Mouse (Mus musculus) G1E (cell line): ENCODE measurements at regions not wholly inside any gene's neighbourhood (a gene's known extent, or its start where the extent isn't known, plus 50 kb on each side); places are given as distances from the start of the nearest gene placed in this dataset.

ENCODE experiments used
- ATAC-seq: 2 replicates; pipeline ENCODE4 v1.8.0; 2016; ENCODE audit warnings: mild to moderate bottlenecking; ENCODE audit not compliant: insufficient number of reproducible peaks, poor library complexity, low FRiP score, severe bottlenecking; ENCODE audit errors: extremely low read depth
- DNase-seq: peaks from one replicate; pipeline ENCODE4 v3.0.0; 2012; ENCODE audit warnings: low spot score
- H3K27me3 ChIP-seq: 2 replicates; pipeline ENCODE4 v1.6.1; 2012; ENCODE audit warnings: mild to moderate bottlenecking, low read length, inconsistent platforms; ENCODE audit not compliant: insufficient read depth
- H3K36me3 ChIP-seq: replicated peaks from 2 replicates; pipeline ENCODE3; 2012; ENCODE audit warnings: mild to moderate bottlenecking, inconsistent platforms
- H3K4me1 ChIP-seq: 2 replicates; pipeline ENCODE4 v1.6.1; 2012; ENCODE audit warnings: low read depth, low read length, inconsistent platforms, mixed read lengths; ENCODE audit not compliant: insufficient read depth
- H3K4me3 ChIP-seq: 2 replicates; pipeline ENCODE4 v1.5.1; 2012; ENCODE audit warnings: low read depth, mild to moderate bottlenecking, inconsistent platforms, low read length, moderate library complexity, mixed read lengths
- H3K9me3 ChIP-seq: replicated peaks from 2 replicates; pipeline ENCODE4 v1.6.1; 2012; ENCODE audit warnings: inconsistent platforms
- CTCF ChIP-seq: IDR thresholded peaks from 2 replicates; pipeline ENCODE4 v1.5.1; 2012; ENCODE audit warnings: low read depth, low read length, inconsistent platforms, mixed read lengths
- GATA1 ChIP-seq: IDR thresholded peaks from 2 replicates; pipeline ENCODE4 v1.6.1; 2012; ENCODE audit warnings: borderline replicate concordance, low read length, inconsistent platforms, mixed read lengths
- GATA2 ChIP-seq: IDR thresholded peaks from 2 replicates; pipeline ENCODE4 v1.6.1; 2012; ENCODE audit warnings: low read depth, low read length, inconsistent platforms, borderline replicate concordance
- POLR2AphosphoS5 ChIP-seq: IDR thresholded peaks from 2 replicates; pipeline ENCODE4 v1.6.1; 2012; ENCODE audit warnings: low read depth, low read length, inconsistent platforms; ENCODE audit not compliant: insufficient replicate concordance
- TAL1 ChIP-seq: conservative IDR thresholded peaks from 2 replicates; pipeline ENCODE4 v1.6.1; 2012; ENCODE audit warnings: low read depth, low read length, inconsistent platforms, mixed read lengths

DNA sequence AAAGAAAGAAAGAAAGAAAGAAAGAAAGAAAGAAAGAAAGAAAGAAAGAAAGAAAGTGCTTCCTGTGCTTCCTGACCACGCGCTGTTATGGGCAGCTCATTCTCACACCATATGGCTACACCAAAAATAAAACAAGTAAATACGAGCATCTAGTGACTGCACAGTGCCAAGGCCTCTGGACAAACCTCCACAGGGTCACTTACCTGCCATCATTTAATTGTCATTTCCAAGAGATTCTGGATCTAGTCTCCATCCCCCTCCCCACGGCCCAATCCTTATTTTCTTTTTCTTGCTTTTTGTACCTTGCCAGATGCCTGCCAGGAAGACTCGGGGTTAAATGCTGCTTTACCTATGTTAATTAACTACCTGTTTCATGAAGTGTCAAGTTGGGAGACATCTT, 159.8 kb upstream of the 4933402D24Rik start:
- H3K36me3 ChIP-seq = no peaks in the 10 kb centered on the region
- TF ChIP-seq TAL1 (no peak), GATA2 (no peak), POLR2AphosphoS5 (no peak), CTCF (no peak), GATA1 (no peak)
- H3K4me3 ChIP-seq = no peak overlapping the region
- no peaks in the 10 kb centered on the region for H3K4me1 ChIP-seq
- DNase-seq (no peak), ATAC-seq (no peak)
- peaks cover 2% of the 10 kb centered on the region; the same call in 1 of the 2 replicates for H3K27me3 ChIP-seq
- no peaks in the 10 kb centered on the region for H3K9me3 ChIP-seq

DNA sequence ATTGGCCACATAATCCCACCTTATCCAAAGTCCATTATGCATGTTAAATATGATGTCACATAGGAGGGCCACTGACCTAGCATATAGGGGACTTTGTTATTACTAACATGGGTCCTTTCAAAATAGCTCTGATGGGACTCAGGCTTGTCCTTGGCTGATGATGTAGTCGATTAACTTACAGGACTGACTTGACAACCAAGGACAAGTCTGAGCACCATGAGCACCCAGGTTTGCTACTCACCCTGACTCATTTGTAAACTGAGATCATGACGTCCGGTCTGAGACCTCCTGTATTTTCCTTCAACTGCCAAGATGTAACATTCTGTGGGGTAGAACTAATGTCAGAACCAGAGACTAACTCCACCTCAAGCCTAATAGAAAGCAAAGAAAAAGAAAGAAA, 159.3 kb upstream of the 4933402D24Rik start:
- TF ChIP-seq POLR2AphosphoS5 (no peak), TAL1 (no peak), GATA1 (no peak), GATA2 (no peak), CTCF (no peak)
- no peaks in the 10 kb centered on the region for H3K9me3 ChIP-seq

DNA sequence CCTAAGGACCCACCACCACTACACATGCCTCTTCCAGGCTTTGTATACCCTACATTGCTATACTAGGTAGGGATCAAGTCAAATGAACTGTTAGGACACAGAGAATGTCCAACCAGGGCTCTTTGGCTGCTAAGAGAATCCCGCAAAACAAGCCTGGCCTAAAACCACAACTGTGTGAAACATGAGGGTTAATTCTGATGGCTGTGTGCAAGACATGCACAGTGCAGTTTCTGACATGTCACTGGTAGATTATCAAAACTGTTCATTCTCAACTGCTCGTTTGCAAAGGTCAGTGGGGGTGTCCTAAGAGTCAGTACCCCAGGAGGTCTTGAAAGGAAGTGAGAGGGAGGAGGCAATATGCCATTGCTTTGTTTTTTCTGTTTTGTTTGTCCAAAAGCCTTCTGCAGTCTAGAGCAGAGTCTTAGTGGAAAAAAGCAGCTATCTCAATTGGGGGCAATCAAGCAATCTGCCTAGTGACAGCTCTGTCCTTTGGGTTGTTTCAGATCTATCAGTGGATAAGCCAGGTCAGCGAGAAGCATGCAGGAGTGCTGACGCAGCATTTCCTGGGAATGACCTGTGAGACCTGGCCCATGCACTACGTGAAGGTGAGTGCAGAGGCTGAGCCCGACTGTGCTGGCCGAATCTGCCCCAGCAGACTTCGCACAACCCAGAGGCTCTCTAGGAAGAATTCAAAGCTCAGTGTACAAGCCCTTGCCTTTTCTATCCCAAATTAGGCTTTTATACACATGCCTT, 151.3 kb upstream of the 4933402D24Rik start:
- no peak for TF ChIP-seq GATA2
- Histone ChIP-seq H3K27me3 (peaks cover 4% of the 10 kb centered on the region; the same call in 1 of the 2 replicates), H3K36me3 (no peaks in the 10 kb centered on the region), H3K4me3 (no peak overlapping the region), H3K4me1 (no peaks in the 10 kb centered on the region), H3K9me3 (no peaks in the 10 kb centered on the region)
- ATAC-seq = no peak
- no peak for DNase-seq

More for the DNA sequence above, 159.3 kb upstream of the 4933402D24Rik start:
- Histone ChIP-seq H3K36me3 (no peaks in the 10 kb centered on the region), H3K27me3 (peaks cover 2% of the 10 kb centered on the region; the same call in 1 of the 2 replicates), H3K4me3 (no peak overlapping the region), H3K4me1 (no peaks in the 10 kb centered on the region)
- DNase-seq (no peak), ATAC-seq (no peak)

DNA sequence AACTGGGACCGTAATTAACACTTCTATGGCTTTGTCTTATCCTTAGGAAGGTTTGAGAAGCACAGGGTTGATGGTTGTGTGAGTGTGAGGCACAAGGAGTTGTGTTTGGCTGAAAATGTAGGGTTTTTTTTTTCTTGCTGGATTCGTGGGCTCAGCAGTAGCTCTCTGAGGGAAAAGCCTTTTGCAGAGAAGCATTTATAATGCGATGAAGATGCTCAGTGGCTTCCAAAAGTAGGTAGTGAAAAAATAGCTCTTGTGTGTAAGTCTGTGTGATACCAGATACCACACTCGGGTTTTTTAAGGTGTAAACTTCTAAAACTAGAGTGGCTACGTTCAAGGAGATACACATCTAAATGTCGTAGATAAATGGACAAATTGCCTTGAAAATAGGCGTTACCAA, 149.1 kb upstream of the 4933402D24Rik start:
- ATAC-seq (no peak), DNase-seq (no peak)
- Histone ChIP-seq H3K4me1 (no peaks in the 10 kb centered on the region), H3K4me3 (no peak overlapping the region), H3K27me3 (peaks cover 4% of the 10 kb centered on the region; the same call in 1 of the 2 replicates), H3K36me3 (no peaks in the 10 kb centered on the region), H3K9me3 (no peaks in the 10 kb centered on the region)
- no peak for TF ChIP-seq CTCF
- no peak for TF ChIP-seq TAL1
- TF ChIP-seq GATA1 = no peak
- TF ChIP-seq GATA2 = no peak
- TF ChIP-seq POLR2AphosphoS5 = no peak

DNA sequence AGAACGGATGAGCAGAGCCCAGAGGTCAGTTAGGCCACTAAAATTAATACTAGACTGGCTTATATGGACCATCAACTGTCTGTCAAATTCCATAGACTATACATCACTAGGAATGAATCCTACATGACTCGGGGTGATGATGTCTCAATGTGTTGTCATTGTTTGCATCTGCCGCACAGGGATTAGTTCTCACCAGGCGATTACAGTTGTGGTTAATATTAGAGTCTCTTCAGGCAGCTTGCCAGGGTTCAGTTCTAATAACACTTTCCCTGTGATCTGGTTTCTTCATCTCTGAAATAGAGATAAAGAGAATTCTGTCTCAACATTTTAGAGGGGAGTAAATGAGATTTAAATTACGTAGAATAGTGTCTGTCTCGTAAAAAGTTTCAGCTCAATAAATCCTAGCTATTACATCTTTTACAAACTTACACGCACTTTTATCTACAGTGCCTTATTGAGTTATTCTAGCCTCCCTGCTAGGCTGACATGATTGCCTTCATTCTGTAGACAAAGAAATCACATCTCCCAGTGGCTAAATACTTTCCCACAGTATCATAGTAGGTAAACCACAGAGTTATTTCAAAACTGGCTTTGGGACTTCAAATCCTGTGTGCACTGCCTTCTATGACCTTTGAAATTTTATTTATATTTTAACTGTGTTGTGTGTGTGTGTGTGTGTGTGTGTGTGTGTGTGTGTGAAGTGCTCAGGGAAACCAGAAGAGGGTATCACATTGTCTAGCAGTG, 148.0 kb upstream of the 4933402D24Rik start:
- Histone ChIP-seq H3K4me3 (no peak overlapping the region), H3K9me3 (no peaks in the 10 kb centered on the region), H3K36me3 (no peaks in the 10 kb centered on the region), H3K4me1 (no peaks in the 10 kb centered on the region), H3K27me3 (peaks cover 4% of the 10 kb centered on the region; the same call in 1 of the 2 replicates)
- ATAC-seq (no peak), DNase-seq (no peak)
- no peak for TF ChIP-seq GATA1
- no peak for TF ChIP-seq TAL1
- TF ChIP-seq CTCF = no peak
- TF ChIP-seq GATA2 = no peak

DNA sequence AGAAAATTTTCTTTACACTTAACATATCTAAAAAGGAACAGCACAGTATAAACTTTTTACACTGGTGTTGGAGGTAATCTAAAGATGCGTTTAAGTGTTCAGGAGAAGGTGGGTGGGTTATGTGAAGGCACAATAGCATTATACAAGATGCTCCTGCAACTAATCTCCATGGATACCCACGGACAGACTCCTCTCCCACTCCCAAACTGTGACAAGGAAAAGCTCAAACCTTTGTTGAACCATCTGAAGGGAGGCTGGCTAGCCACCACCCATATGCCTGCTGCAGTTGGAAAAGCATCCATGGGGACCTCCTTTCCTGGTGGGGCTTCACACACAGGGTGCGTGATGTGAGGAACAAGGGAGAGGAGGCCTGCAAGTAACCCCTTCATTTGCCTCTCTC, 141.7 kb upstream of the 4933402D24Rik start:
- H3K27me3 ChIP-seq = peaks cover 3% of the 10 kb centered on the region; the same call in 1 of the 2 replicates
- H3K9me3 ChIP-seq = no peaks in the 10 kb centered on the region
- no peaks in the 10 kb centered on the region for H3K36me3 ChIP-seq
- H3K4me1 ChIP-seq = no peaks in the 10 kb centered on the region
- TF ChIP-seq TAL1 (no peak), POLR2AphosphoS5 (no peak), GATA2 (no peak), GATA1 (no peak), CTCF (no peak)
- DNase-seq (no peak), ATAC-seq (no peak)
- no peak overlapping the region for H3K4me3 ChIP-seq
